Mouse (Mus musculus): Measurements from ENCODE around the gene Insm1.

GRCm38 (mm10) chr2:146224141-146224540 is 2.4 kb downstream of the Insm1 start:
- TF ChIP-seq GATA1 (IDR thresholded peaks at IDR 0.05; ENCODE audit: low read length) (no peak), TAL1 (IDR thresholded peaks at IDR 0.05; ENCODE audit: low read length) (no peak)

All from erythroblast, embryonic 14.5 days (primary cell).